Mouse (Mus musculus) fat pad, adult 2 months (tissue): ENCODE measurements at regions not wholly inside any gene's neighbourhood (a gene's known extent, or its start where the extent isn't known, plus 50 kb on each side); places are given as distances from the start of the nearest gene placed in this dataset.

Source experiments
- DNase-seq: peaks from one replicate; pipeline ENCODE4 v3.0.0-alpha.2; 2011; ENCODE audit warnings: low read depth, low spot score; ENCODE audit errors: extremely low read depth

DNA sequence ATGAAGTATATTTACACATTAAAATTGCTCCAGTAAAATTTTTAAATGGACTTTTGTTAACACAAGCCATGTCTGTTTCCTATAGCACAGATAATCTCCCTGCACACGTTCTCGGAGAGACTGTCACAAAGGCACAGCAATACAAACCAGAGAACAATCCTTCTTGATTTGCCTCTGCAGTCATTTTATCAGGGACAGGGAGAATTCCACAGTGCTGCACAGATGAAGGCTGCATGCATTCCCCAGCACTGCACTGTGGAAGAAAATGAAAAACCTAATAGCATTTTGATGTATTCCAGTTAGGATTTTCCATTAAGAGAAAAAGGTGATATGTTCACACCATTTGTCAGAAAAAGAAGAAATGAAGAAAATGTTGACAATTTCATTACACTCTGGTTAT is 63.4 kb upstream of the 1700008P02Rik start:
- DNase-seq = no peak

DNA sequence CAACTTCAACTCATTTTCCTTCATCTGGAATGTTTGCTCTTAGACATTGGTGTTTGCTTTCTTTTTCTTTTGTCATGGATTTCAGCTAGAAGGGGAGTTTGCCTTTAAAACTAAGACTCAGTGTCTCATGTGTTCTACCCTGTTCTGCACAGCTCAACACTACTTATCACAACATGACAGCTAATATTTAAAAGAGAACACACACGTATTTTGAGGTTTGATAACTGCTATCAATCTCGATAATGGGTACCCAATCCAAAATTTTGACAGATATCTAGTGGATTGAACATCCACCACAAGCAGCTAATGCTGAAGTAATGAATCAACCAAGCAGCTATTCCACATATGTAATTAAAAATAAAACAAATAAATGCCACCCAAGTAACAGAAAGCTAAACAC is 61.2 kb upstream of the 1700008P02Rik start:
- DNase-seq = no peak

DNA sequence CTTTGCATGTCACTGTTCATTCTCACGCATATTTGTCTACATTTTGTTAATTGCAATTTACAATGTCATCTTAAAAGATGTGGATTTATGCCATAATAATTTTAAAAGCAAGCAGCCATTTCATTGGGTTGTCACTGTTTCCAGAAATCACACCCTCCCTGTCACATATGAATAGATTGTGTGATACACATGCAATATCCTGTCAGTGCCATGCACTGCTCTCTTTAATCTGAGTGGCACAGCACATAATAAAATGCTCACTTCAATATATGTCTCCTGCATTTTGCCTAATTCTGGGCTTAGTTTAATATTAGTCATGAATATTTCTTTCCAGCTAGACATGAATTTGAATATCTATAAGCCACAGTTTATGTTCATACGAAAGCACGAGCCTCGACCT is 56.1 kb upstream of the 1700008P02Rik start:
- no peak for DNase-seq

- DNase-seq = no peak
These were observed 55.1 kb upstream of the 1700008P02Rik start for GRCm38 (mm10) chr3:6675354-6675753.
